Mouse (Mus musculus): ENCODE data around the gene Prr23a1.
A peak's percentile ranks its signal among the peaks of the same experiment; 100 is the strongest.

The Prr23a1 gene

DNA sequence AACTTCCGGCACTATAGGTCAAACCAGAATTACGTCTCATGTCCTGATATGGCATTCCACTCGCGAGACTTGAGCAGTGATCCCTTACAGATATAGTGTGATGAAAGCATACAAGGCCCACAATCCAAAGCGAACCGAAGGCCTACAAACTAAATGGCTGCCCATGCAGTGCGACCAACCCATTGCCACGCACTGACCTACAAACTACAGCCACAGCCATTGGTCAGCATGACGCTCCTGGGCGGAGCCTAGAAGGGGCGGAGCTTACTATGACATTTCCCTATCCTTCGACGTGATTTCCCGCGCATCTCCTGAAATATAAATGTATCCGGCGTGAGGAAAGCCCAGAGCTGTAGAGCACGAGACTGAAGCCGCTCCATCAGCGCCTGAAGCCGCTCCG, at the start of gene Prr23a1:
Gene Prr23a1, plus strand, starts transcription at position 387 of the 400 bp plus-strand sequence.
- no peak for DNase-seq

DNA sequence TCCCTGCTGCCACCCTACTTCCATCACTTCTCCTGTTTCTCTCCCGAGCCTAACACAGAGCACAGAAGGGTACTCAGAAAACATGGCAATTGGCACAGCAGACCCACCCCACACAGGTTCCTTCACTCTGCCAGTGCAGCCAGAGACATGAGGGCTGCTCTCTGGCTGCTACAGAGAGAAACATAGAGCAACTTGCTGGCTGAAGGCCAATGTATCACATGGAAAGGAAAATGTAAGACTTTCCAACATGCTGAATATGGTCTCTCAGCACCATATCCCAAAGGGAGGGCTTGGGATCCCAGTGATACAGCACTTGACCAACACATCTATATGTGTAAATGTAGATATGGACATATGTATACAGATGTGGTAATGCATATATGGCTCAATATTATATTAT, 43.3 kb upstream of the Prr23a1 start:
- peak; percentile 55 for DNase-seq

DNA sequence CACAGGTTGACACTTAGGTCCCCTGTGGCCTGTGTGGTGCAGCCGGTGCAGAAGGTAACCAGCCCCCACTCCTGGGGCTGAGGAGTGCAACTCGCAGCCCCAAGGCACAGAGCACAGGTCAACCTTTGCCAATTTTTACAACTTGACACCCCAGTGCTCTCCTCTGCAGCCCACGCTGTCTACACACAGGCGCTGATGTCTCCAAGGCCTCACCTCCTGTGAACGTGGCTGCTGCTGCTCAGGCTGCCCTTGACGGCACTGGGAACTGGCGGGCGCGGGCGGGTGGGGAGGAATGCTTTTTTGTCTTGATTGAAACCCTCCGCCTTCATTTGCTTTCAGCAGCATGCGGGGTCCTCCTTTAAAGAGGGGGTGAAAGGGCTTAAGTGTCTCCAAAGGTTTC, 38.3 kb upstream of the Prr23a1 start:
- DNase-seq, result peak; percentile 81

DNA sequence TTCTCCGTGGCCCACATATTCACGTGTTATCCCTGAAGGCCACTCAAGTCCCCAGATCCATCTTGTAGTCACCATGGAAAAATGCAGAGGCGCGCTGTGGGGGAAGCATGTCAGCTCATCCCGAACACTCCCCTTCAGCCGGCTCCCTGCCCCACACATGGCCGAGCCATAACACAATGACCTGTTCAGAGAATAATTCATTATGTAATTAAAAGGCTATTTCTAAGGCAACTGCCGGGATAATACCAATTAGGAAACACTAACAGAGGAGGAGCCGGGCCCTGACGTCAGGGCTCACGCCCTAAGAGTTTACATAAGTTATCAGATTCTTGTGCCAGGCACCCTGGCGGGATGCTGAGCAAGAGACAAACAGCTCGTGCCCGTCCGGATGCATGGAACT, 36.8 kb upstream of the Prr23a1 start:
- DNase-seq, result peak; percentile 93

DNA sequence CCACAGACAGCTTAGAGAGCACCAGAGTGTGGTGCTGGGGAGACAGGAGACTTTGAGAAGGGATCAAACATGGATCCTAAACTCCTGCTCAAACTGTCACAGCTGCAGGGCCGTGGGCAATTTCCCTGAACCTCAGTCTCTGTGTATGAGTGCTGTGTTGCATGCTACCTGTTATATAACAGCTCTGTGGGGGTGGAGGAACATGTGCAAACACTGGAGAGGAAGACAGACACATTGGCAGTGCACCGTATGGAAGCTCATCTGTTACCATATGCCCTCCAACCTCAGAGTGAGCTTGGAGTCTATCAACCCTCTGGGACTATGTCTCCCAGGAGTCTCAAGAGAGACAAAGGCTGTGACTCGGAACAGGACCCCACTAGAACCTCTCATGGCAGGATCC, 36.4 kb upstream of the Prr23a1 start:
- DNase-seq, result no peak

DNA sequence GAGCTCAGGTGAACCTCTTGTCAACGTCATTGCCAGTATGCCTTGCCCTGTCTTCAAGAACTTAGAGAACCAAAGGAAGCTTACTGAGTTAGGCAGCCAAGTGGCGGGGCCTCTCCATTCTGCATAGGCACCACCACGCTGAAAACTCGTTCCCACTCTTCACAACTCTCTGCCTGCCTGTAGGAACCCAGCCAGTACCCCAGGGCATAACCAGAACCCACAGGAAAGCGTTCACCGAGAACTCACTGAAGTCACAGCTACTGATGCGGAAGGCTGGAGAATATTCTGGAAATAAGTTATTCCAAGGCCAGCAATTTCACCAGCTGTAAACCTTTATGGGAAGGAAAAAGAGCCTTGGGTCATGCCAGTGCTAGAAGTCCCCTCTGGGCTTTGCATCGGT, 34.7 kb upstream of the Prr23a1 start:
- DNase-seq, result peak; percentile 78

DNA sequence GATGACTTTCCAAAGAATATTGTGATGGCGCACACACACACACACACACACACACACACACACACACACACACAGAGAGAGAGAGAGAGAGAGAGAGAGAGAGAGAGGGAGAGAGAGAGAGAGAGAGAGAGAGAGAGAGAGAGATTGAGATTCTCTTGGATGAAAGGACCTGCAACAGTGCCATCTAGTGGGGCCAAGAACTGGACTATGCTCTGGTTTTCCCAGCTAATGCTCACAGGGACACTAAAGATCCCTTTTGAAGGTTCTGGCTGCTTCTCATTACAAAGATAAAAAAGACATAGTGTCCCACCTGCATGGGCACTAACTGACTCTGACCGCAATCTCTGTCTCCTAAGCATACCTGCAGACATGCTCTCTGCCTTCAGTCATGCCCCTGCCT, 32.8 kb upstream of the Prr23a1 start:
- DNase-seq, result peak; percentile 84

DNA sequence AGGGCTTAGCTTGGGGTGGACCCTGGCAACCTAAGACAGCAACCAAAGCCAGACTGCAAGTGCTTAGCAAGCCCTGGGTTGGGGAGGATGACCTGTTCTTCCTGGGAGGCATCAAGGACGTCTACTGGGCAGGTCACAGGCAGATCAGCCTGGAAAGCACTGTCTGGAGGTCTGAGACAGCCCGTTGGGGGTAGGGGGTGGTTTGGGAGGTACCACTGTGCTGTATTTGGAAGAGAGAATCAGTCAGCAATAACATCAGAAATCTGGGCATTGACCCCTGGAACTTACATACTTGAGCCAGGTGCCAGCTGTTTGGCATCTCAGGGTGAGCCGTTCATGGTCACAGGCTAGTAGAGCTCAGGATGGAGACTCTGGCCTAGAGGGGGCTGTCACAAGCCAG, 26.2 kb upstream of the Prr23a1 start:
- DNase-seq, result peak; percentile 55

DNA sequence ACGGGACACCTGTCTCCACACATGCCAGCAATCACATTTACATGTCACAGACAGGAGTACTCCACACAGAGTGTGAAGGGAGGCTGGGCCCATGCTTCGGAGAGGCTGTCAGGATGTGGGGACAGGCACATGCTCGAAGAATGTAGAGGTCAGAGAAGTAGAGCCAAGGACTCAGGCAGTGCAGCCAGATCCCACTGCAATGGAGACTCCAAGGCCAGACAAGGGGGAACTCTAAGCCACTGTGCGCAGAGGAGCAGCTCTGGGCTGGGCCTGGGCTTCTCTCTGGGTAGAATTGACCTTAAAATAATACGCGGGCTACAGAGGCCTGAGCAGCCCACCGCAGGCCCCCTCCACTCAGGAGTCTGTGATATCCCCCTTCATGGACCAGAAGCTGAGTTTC, 24.7 kb upstream of the Prr23a1 start:
- peak; percentile 93 for DNase-seq

DNA sequence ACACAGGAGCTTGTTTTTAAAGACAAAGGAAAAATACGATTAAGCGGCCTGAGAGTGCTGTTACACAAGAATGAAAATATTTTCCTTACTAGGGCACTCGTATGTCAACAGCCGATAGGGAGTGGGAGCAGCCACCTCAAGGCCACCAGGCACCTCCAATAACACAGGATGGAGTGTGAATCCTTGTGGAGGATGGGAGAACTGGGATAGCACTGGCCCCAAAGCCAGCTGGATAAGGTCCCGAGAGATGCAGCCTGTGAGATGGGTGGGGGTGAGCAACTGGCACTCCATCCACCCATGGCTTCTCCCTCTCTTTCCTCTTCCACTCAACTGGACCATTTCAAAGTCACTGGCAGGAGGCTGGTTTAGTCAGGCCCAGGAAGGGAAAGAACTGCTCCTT, 23.3 kb upstream of the Prr23a1 start:
- peak; percentile 92 for DNase-seq

DNA sequence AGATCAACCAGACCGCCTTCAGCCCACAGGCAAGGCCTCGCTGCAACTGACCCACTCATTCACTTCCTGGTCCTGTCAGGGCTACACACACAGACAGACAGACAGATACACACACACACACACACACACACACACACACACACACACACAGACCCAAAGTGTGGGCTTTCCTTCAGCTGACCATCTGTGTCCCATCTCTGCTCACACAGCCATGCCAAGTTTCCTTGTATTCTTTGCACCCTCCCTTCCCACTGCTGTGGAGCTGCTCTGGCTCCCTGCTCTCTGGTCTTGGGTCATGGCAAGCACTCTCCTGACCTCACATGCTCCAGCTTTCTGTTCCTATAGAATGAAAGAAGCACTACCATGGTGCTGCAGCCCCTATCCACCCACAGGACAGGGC, 22.8 kb upstream of the Prr23a1 start:
- DNase-seq, result peak; percentile 95

DNA sequence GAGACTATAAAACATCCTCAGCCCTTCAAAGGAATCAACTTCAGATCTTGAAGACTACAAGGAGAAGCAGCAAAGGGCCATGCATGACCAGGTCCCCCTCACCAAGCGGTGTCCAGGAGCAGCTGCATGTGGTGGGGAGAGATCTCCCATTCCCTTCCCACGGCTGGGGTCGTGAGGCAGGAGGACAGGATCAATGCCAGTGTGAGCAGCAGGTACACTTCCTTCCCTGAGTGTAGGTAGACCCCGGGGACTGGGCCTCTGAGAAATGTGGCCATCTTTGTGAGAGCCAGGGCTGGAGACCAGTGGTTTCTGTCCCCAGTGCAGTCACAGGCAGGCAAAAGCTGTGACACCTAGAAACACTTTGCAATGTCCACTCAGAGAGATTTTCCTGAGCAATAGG, 21.8 kb upstream of the Prr23a1 start:
- peak; percentile 84 for DNase-seq

DNA sequence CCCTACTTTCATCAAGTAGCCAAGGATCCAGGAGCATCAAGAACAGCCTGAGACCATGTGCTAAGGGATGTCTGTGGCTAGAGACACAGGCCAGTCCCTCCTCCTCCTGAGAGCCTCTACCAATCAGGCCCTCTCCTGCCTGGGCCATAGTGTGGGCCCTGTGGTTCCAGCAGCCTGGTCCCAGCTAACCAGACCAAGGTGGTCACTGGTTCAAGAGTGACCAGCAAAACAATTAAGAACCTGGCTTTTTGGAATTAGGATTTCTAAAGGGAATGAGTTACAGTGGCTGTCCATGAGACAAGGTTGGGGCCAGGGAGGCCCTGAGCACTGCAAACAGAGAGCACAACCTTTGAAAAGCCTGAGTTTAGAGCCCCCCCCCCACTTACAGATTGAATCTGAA, 21.2 kb upstream of the Prr23a1 start:
- DNase-seq, result peak; percentile 57

DNA sequence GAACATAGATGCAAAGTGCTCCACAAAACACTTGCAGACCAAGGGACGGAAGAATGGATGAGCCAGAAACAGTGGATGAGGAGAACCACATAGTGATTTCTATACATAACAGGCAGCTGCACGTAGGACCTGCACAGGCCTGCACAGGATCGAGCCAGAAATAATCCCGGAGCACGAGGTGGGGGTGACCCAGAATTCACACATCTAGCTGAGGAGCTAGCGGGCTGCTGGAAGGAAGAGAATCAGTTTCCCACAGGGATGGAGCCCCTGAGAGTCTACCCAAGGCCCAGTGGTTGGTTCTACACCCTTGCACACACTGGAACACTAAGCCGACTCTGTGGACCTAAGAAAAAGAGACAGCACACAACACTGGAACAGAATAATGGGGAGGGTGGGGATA, 18.5 kb upstream of the Prr23a1 start:
- DNase-seq, result peak; percentile 76

DNA sequence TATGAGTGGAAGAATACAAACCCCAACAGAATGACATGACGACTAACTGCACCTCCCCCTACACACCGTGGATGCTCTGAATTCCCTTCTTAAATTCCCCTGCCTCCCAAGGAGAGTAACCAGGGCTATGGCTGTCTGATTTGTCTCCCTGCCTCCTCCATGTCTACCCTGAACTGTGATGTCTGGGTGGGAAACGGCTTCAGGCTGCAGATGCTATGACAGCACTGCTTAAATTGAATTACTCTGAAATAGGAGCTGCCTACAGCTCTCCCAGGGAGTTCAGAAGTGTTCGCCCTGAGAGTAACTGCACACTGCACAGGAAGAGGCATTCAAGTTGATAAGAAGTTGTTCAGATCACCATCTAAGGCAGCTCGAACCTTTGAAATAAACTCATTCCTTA, 12.8 kb upstream of the Prr23a1 start:
- no peak for DNase-seq

DNA sequence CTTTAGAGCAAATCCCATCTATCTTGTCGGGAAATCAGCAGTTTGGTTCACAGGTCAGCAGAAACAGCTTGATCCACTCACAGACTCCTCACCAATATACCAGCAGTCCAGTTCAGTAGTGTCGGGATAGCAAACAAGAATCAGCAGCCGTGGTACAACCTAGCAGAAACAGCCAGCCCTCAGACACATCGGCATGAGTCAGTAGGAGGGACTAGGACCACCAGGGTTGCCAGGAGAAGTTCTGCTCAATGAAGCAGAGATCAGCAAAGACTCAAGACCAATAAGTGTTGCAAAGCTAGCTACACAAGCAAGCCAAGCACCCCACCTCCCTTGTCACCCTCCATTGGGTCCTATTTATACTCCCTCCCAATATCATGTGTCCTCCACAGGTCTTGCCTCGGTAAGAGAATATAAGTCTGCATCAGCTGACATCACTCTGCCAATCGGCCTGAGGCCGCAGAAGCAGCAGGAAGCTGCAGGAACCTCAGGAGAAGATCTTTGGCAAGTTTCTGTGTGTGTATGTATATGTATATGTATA, 4.7 kb upstream of the Prr23a1 start:
- DNase-seq, result no peak

DNA sequence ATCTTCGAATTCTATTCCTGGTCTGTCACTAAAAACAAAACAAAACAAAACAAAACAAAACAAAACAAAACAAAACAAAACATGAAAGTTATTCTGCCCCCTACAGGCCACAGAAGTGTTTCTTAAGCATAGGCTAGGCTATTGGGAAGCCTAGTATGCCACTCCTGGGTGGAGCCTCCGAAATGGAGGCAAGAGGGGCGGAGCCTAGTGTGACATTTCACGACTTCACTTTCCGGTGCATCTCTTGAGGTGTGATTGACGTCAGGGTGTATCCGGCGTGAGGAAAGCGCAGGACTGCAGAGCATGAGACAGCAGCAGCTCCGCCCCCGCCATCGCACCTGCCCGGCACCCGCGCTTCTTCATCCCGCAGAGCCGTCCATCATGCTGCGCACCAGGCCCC, 13.9 kb downstream of the Prr23a1 start, which contains the start of gene Prr23a2:
Gene Prr23a2, plus strand, starts transcription at position 285 of the 400 bp plus-strand sequence.
- no peak for DNase-seq

DNA sequence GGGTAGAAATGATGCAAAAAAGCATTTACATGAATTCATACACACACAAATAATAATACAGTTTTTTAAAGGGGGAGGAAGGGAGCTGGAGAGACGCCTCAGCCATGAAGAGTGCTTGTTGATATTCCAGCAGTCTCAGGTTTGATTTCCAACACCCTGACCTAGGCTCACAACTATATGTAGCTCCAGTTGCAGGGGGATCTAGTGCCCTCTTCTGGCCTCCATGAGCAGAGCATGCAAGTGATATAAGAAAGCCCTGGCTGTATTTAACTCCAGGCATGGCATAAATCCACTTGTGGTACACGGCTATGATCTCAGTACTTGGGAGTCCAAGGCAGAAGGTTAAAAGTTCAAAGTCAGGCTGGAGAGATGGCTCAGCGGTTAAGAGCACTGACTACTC, 21.2 kb downstream of the Prr23a1 start:
- DNase-seq, result no peak

DNA sequence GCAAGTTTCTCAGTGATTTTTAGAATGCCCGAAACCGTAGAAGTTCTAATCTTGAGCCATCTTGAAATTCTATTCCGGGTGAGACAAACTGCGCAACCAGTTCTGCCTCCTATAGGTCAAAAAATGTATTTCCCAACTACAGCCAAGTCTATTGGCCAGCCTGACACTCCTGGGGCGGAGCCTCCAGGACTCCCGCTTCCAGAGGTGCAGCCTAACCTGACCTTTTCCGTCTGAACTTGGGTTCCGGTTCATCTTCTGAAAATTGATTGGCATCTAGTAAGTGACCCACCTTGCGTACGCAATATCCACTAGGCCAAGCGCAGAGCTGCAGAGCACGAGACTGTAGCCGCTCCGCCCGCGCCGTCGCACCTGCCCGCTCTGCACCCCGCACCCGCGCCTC, 22.3 kb downstream of the Prr23a1 start, which contains the start of gene Prr23a3:
Gene Prr23a3, plus strand, starts transcription at position 197 of the 400 bp plus-strand sequence.
- no peak for DNase-seq
